Mouse (Mus musculus) CH12.LX (cell line): ENCODE data around the gene Haao.

Experiments used
- CTCF ChIP-seq, 2 experiments: IDR thresholded peaks in 1 of 2; conservative IDR thresholded peaks in 1 of 2; 2 replicates each; pipeline ENCODE4 v1.5.1; 2011 to 2012; ENCODE audit warnings: low read depth in 2 of 2, low read length in 2 of 2, improper control_type of control experiment in 1 of 2, inconsistent platforms in 1 of 2, mild to moderate bottlenecking in 1 of 2, moderate library complexity in 1 of 2
- SIN3A ChIP-seq: IDR thresholded peaks from 2 replicates; pipeline ENCODE4 v1.6.1; 2012; ENCODE audit warnings: low read length, improper control_type of control experiment, inconsistent platforms
- USF1 ChIP-seq: IDR thresholded peaks from 2 replicates; pipeline ENCODE4 v1.6.1; 2014; ENCODE audit warnings: low read depth, mild to moderate bottlenecking, inconsistent platforms, low read length, improper control_type of control experiment

DNA sequence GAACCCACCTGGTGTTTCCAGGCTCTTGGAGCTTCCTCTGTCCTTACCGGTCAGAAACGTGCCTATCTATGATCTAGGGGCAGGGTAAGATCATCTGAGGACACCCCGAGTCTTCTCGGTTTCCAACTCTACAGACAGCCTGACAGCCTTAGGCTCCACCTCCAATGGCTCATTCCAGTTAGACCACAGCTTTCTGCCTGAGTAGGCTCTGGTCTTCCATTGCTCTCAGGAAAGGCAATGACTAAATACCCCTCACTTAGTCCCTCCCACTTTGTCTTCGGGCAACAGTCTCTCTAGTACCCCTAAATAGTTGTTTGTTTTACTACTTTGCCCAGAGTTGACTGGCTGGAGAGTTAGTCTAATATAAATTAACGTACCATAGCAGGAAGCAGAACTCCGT lies 30.8 kb downstream of the Haao start:
- TF ChIP-seq CTCF (conservative IDR thresholded peaks at IDR 0.05 in 1 of 2, IDR thresholded peaks at IDR 0.05 in 1 of 2; ENCODE audit: low read depth in 2 of 2, low read length in 2 of 2) (no peak), USF1 (no peak), SIN3A (no peak)
